Mouse (Mus musculus): ENCODE measurements at regions not wholly inside any gene's neighbourhood (a gene's known extent, or its start where the extent isn't known, plus 50 kb on each side); places are given as distances from the start of the nearest gene placed in this dataset.
A peak's percentile ranks its signal among the peaks of the same experiment; 100 is the strongest.

DNA sequence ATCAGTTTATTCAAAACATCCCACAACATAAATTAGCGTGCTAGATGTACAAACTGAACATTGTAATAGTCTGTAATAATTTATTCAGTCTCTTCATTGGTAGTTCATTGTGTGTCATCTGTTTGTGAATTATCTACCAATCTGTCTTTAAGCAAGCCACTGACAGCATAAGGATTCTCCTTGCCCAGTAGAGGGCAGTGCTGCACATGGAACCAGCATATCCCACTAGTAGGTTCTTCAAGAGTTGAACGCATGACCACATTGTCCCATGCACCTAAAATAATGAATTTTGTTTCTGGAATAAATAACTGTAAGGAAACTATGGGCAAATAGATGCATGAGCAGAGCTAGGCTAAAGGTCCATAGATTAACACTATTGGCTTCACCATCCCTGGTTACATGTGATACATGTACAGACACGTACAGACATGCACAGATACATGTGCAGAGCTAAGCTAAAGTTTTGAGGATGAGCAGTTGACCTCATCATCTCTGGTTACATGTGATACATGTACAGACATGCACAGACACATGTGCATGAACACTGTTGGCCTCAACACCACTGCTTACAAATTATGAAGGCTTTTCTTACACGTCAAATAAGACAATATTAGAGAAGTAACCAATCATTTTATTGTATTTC is 143.0 kb upstream of the Ctnnd2 start:
- TF ChIP-seq CTCF (conservative IDR thresholded peaks at IDR 0.05): peak; percentile 91
- DNase-seq (ENCODE audit: low spot score in 2 of 2): peak; percentile 76 to 79
- H3K4me3 ChIP-seq: no peak overlapping the region
- H3K27ac ChIP-seq: no peak overlapping the region

GRCm38 (mm10) chr15:30035367-30035766 is 137.0 kb upstream of the Ctnnd2 start:
- Histone ChIP-seq H3K4me3 (no peak overlapping the region), H3K27ac (no peak overlapping the region)
- no peak for DNase-seq (ENCODE audit: low spot score in 2 of 2)
- TF ChIP-seq CTCF (conservative IDR thresholded peaks at IDR 0.05): no peak

GRCm38 (mm10) chr15:30050851-30051250 is 121.5 kb upstream of the Ctnnd2 start:
- no peak for TF ChIP-seq CTCF (conservative IDR thresholded peaks at IDR 0.05)
- no peak for DNase-seq (ENCODE audit: low spot score in 2 of 2)
- no peak overlapping the region for H3K4me3 ChIP-seq
- H3K27ac ChIP-seq: no peak overlapping the region

- Histone ChIP-seq H3K4me3 (no peak overlapping the region), H3K27ac (no peak overlapping the region)
- no peak for TF ChIP-seq CTCF (conservative IDR thresholded peaks at IDR 0.05)
- DNase-seq (ENCODE audit: low spot score in 2 of 2): no peak
These were observed 112.6 kb upstream of the Ctnnd2 start for GRCm38 (mm10) chr15:30059808-30060207.

DNA sequence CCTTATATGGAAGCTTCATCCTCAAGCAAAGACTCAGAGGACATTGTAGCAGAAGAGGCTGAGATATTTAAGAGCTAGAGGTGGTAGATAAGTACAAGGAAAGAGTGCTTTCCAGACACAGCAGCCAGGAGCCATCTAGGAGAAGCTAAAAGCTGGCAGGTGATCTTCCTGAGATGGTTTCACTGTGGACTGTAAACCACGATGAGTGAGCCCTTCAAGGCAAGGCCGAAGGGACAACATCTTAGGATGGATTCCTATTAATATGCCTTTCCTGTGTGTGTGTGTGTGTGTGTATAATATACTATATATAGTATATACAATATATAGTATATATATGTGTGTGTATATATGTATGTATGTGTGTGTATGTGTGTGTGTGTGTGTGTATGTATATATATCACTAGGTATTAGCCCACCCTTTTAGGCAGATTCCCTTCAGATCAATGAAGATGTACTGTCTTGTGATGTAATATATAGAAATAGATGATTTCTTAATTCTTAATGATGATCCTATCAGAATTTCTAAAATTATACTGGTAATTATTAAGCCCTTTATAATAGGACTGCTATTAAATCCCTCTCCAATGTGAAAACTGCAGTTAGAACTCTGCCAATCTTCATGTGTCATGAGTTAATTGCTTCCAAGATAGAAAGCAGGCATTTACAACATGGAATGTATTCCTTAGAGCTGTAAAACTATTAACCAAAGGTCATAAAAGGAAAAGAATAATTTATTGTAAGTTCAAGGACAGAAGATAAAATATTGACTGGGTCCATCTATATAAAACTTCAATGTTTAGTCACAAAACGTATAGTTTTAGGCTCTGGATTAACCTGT is 111.7 kb upstream of the Ctnnd2 start:
- TF ChIP-seq CTCF (conservative IDR thresholded peaks at IDR 0.05): no peak
- no peak for DNase-seq (ENCODE audit: low spot score in 2 of 2)
- no peak overlapping the region for H3K27ac ChIP-seq
- no peak overlapping the region for H3K4me3 ChIP-seq

DNA sequence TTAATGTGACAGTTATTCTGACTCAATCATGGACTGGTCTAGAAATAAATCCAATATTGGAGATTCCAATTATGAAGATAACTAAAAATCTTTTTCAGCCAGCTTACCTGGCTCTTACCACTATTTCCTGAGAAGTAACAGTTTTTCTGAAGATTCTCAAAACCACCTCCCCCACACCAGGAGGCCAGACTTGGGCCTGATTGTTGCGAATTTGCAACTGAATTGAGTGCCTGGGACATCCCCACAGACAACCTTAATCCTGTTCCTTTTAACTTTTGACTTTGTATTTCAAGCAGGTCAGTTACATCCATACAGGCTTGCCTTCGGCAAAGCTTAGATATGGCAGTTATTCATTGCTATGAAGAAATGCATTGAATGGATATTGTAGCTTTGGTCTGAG is 100.7 kb upstream of the Ctnnd2 start:
- no peak for DNase-seq (ENCODE audit: low spot score in 2 of 2)
- no peak for TF ChIP-seq CTCF (conservative IDR thresholded peaks at IDR 0.05)

GRCm38 (mm10) chr15:30072301-30072700 is 100.1 kb upstream of the Ctnnd2 start:
- Histone ChIP-seq H3K27ac (no peak overlapping the region), H3K4me3 (no peak overlapping the region)
- DNase-seq (ENCODE audit: low spot score in 2 of 2): no peak
- no peak for TF ChIP-seq CTCF (conservative IDR thresholded peaks at IDR 0.05)

More for the DNA sequence above, 100.7 kb upstream of the Ctnnd2 start:
- no peak overlapping the region for H3K4me3 ChIP-seq
- no peak overlapping the region for H3K27ac ChIP-seq

GRCm38 (mm10) chr15:30087120-30087519 is 85.3 kb upstream of the Ctnnd2 start:
- no peak overlapping the region for H3K4me3 ChIP-seq
- TF ChIP-seq CTCF (conservative IDR thresholded peaks at IDR 0.05): no peak
- DNase-seq (ENCODE audit: low spot score in 2 of 2): no peak
- H3K27ac ChIP-seq: no peak overlapping the region

- no peak for DNase-seq (ENCODE audit: low spot score in 2 of 2)
These were observed 50.3 kb upstream of the Ctnnd2 start for GRCm38 (mm10) chr15:30122061-30122460.

More at GRCm38 (mm10) chr15:30122061-30122460, 50.3 kb upstream of the Ctnnd2 start:
- H3K27ac ChIP-seq: no peak overlapping the region
- no peak overlapping the region for H3K4me3 ChIP-seq
- TF ChIP-seq CTCF (conservative IDR thresholded peaks at IDR 0.05): no peak

All from layer of hippocampus, adult 2 months (tissue).